Mouse (Mus musculus): Measurements from ENCODE around the gene Ankdd1a. TPM values are rescaled to one million over a fixed set of nuclear protein-coding genes. Genes with fewer than 3 reads are reported as not detected.

The Ankdd1a gene
- total and polyA plus RNA-seq, 3 experiments: 0.06 TPM; not detected in 2

DNA sequence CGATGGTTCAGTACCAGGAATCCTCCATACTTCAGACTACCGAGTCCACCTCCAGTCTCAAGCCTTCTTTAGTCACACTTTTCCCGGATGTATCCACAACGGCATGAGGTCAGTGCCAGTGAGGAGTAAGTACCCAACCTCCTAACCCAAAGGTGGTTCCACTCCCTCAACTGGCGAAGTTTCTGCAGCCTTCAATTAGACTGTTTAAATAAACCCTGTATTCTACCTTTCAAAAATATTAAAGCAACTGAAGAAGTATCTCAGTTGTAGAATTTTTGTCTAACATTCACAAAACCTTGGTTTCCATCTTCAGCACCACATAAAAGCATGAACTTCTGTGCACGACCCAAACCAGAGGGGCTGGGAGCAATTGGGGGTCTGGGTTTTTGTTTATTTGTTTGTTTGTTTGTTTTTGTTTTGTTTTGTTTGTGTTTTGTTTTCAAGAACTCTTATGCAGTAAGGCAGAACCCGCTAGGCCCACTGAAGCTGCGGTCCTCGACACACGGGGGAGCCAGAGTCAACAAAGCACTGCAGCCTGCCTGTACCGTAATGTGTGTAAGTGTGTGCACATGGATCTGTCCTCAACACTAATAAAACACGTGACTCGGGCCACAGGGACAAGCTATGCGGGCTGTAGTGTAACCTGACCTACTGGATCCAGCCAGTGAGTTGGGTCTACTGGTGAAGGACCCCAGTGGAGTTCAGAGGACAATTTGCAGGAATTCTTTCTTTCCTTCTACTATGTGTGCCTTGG is 3.8 kb upstream of the Ankdd1a start (continued):
- TF ChIP-seq ETS1 (IDR thresholded peaks at IDR 0.05; ENCODE audit: low read depth, low read length): no peak
- no peak for TF ChIP-seq ZMIZ1 (IDR thresholded peaks at IDR 0.05; ENCODE audit: low read depth, low read length)
- no peak for TF ChIP-seq ZKSCAN1 (IDR thresholded peaks at IDR 0.05; ENCODE audit: low read depth, low read length)
- TF ChIP-seq MAFK (IDR thresholded peaks at IDR 0.05; ENCODE audit: borderline replicate concordance, low read depth, low read length): no peak
- peak in 1 of 2 experiments; percentile 44; a peak in 1 of 4 replicates for TF ChIP-seq USF2 (IDR thresholded peaks at IDR 0.05; ENCODE audit: borderline replicate concordance in 1 of 2, insufficient read depth in 1 of 2, low read depth in 1 of 2, low read length in 2 of 2)
- no peak for TF ChIP-seq GATA1 (IDR thresholded peaks at IDR 0.05; ENCODE audit: low read depth, low read length)
- TF ChIP-seq SIN3A (IDR thresholded peaks at IDR 0.05; ENCODE audit: low read length): peak; percentile 77; the same call in 1 of the 2 replicates
- no peak for TF ChIP-seq MYB (IDR thresholded peaks at IDR 0.05; ENCODE audit: low read depth, low read length)
- no peak for TF ChIP-seq CHD2 (IDR thresholded peaks at IDR 0.05; ENCODE audit: low read length)
- TF ChIP-seq POLR2AphosphoS5 (IDR thresholded peaks at IDR 0.05; ENCODE audit: borderline replicate concordance, low read depth, low read length): no peak
- TF ChIP-seq MEF2A (IDR thresholded peaks at IDR 0.05; ENCODE audit: extremely low read depth, insufficient replicate concordance, low read depth, low read length, poor library complexity, severe bottlenecking): no peak
- TF ChIP-seq JUND (IDR thresholded peaks at IDR 0.05; ENCODE audit: low read depth, low read length): no peak
- TF ChIP-seq UBTF (IDR thresholded peaks at IDR 0.05; ENCODE audit: borderline replicate concordance, insufficient read depth, low read depth, low read length): no peak
- no peak for TF ChIP-seq CHD1 (IDR thresholded peaks at IDR 0.05; ENCODE audit: low read depth, low read length)
- 0 out of 2 replicates have a peak, but pooled peaks have one; percentile 14 for TF ChIP-seq TCF12 (IDR thresholded peaks at IDR 0.05; ENCODE audit: low read depth, low read length)
- TF ChIP-seq TAL1 (IDR thresholded peaks at IDR 0.05; ENCODE audit: low read length): no peak
- peak; percentile 99 for TF ChIP-seq SMC3 (IDR thresholded peaks at IDR 0.05; ENCODE audit: low read depth, low read length)
- TF ChIP-seq ZC3H11A (IDR thresholded peaks at IDR 0.05; ENCODE audit: low read depth, low read length): peak; percentile 98
- no peak for TF ChIP-seq NELFE (IDR thresholded peaks at IDR 0.05; ENCODE audit: low read depth, low read length)
- TF ChIP-seq MXI1 (IDR thresholded peaks at IDR 0.05; ENCODE audit: low read depth, low read length): peak; percentile 100
- TF ChIP-seq HCFC1 (IDR thresholded peaks at IDR 0.05; ENCODE audit: low read depth, low read length): no peak
- no peak for TF ChIP-seq E2F4 (IDR thresholded peaks at IDR 0.05; ENCODE audit: borderline replicate concordance, low read depth, low read length)

DNA sequence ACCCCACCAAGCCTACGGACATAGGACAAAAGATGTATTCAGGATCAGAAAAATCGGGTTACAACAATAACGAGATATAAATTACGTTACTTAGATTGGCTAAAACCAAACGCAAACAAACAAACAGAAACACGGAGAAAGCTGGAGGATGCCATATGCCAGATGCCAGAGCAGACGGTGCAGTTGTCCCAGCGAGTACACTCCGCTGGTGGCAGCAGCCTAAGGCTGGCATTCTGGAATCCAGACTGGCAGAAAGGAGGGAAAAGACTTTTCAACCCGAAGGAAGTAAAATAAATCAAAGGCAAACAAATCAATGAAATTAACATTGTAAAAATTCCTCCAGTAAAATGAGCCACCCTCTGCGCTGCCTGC is 498 bp upstream of the Ankdd1a start:
- Histone ChIP-seq H3K9me3 (replicated peaks; ENCODE audit: insufficient read depth, low read length) (no peaks in the 10 kb centered on the region), H3K27me3 (ENCODE audit: control insufficient read depth in 1 of 2, insufficient read depth in 2 of 2, low read length in 2 of 2) (no peaks in the 10 kb centered on the region), H3K4me3 (ENCODE audit: control insufficient read depth in 1 of 2, insufficient read depth in 1 of 2, low read depth in 2 of 2, low read length in 2 of 2) (no peak overlapping the region), H3K27ac (ENCODE audit: control insufficient read depth, low read depth, low read length) (no peak overlapping the region), H3K79me2 (ENCODE audit: control insufficient read depth, insufficient read depth, low read length, poor library complexity) (no peaks in the 10 kb centered on the region), H3K4me1 (ENCODE audit: control insufficient read depth in 1 of 2, insufficient read depth in 2 of 2, low read length in 2 of 2) (peaks cover 0 to 3% of the 10 kb centered on the region in 2 experiments; a peak in 2 of 4 replicates), H3K36me3 (ENCODE audit: control insufficient read depth in 1 of 2, insufficient read depth in 2 of 2, low read length in 2 of 2) (no peaks in the 10 kb centered on the region), H3K9ac (ENCODE audit: control insufficient read depth, low read depth, low read length, poor library complexity, severe bottlenecking) (no peak overlapping the region)
- TF ChIP-seq JUND (IDR thresholded peaks at IDR 0.05; ENCODE audit: low read depth, low read length) (no peak), CTCF (IDR thresholded peaks at IDR 0.05 in 2 of 3, conservative IDR thresholded peaks at IDR 0.05 in 1 of 3; ENCODE audit: control insufficient read depth in 1 of 3, insufficient read depth in 1 of 3, low read depth in 2 of 3, low read length in 3 of 3, poor library complexity in 1 of 3, severe bottlenecking in 1 of 3) (no peak), ZMIZ1 (IDR thresholded peaks at IDR 0.05; ENCODE audit: low read depth, low read length) (no peak), POLR2AphosphoS5 (IDR thresholded peaks at IDR 0.05; ENCODE audit: borderline replicate concordance, low read depth, low read length) (no peak), NRF1 (IDR thresholded peaks at IDR 0.05; ENCODE audit: insufficient read depth, low read depth, low read length, poor library complexity, severe bottlenecking) (no peak), MEF2A (IDR thresholded peaks at IDR 0.05; ENCODE audit: extremely low read depth, insufficient replicate concordance, low read depth, low read length, poor library complexity, severe bottlenecking) (no peak), ETS1 (IDR thresholded peaks at IDR 0.05; ENCODE audit: low read depth, low read length) (no peak), MYB (IDR thresholded peaks at IDR 0.05; ENCODE audit: low read depth, low read length) (no peak), ZKSCAN1 (IDR thresholded peaks at IDR 0.05; ENCODE audit: low read depth, low read length) (no peak), RAD21 (IDR thresholded peaks at IDR 0.05; ENCODE audit: low read depth, low read length) (no peak), MAZ (IDR thresholded peaks at IDR 0.05; ENCODE audit: low read depth, low read length) (no peak), MYC (IDR thresholded peaks at IDR 0.05; ENCODE audit: low read depth, low read length) (no peak), ZNF384 (IDR thresholded peaks at IDR 0.05; ENCODE audit: low read depth, low read length) (no peak), TCF12 (IDR thresholded peaks at IDR 0.05; ENCODE audit: low read depth, low read length) (no peak)
- no peak for DNase-seq (ENCODE audit: low read depth, low spot score)

All from MEL (cell line).